Mouse (Mus musculus): ENCODE data around the gene Hoxb5.

DNA sequence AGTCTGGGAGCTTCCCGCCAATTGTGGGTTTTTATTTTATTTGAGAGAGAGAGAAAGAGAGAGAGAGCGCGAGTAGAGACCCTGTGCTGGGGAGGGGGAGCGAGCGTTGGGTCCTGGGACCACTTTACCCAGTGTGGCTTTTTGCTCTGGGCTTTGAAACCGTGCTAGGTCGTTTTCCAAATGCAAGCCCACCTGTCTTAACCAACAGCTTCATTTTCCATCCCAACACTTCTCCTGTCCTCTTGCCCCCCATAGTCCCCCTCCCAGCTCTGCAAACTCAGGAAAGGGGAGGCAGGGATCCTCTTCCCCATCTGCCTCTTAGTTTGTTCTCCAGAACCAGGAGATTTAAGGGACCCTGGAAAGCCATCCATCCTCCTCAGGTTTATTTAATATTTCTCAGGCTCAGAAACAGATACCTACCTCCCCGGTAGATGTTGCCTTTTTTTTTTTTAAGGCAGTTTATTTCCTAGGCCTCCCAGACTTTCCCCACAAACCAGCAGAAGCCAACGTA lies 51.7 kb downstream of the Hoxb5 start:
- TF ChIP-seq GATA1 (IDR thresholded peaks at IDR 0.05; ENCODE audit: borderline replicate concordance, low read length) (no peak), CTCF (IDR thresholded peaks at IDR 0.05; ENCODE audit: low read depth, low read length) (no peak), POLR2AphosphoS5 (IDR thresholded peaks at IDR 0.05; ENCODE audit: insufficient replicate concordance, low read depth, low read length) (no peak), TAL1 (conservative IDR thresholded peaks at IDR 0.05; ENCODE audit: low read depth, low read length) (no peak)
